Mouse (Mus musculus): Measurements from ENCODE around the gene Rev3l. TPM values are rescaled to one million over a fixed set of nuclear protein-coding genes. Genes with fewer than 3 reads are reported as not detected.

Rev3l gene
- polyA plus RNA-seq, 1 experiment = 5.6 TPM

- TF ChIP-seq CTCF (IDR thresholded peaks at IDR 0.05; ENCODE audit: control insufficient read depth, insufficient read depth, low read length) = no peak
- TF ChIP-seq POLR2A (IDR thresholded peaks at IDR 0.05; ENCODE audit: borderline replicate concordance, control insufficient read depth, low read depth, low read length) = no peak
- WGBS = 83% methylated on average over 1 of the region's 1 CpGs
- Histone ChIP-seq H3K27ac (ENCODE audit: control insufficient read depth, insufficient read depth, low read depth, low read length, poor library complexity) (no peak overlapping the region), H3K4me3 (replicated peaks; ENCODE audit: control insufficient read depth, low read depth, low read length) (no peak overlapping the region), H3K4me1 (ENCODE audit: control insufficient read depth, insufficient read depth, low read length) (no peaks in the 10 kb centered on the region)
These were observed 110.7 kb downstream of the Rev3l start for GRCm38 (mm10) chr10:39842621-39843020.

DNA sequence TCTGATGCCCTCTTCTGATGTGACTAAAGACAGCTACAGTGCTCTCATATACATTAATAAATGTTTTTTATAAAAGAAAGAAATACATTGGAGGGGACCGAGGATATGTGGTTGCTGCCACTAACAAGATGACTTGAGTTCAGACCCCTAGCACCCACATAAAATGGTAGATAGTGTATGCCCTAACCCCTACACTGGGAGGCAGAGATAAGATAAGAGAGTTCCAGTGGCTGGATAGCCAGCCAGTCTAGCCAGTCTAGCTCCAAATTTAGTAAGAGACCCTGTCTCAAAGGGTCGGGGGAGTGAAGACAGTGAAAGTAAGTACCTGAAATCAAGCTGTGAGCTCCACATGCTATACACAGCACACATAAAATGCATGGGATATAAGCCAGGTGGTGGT is 133.6 kb downstream of the Rev3l start:
- 62% methylated on average over 2 of the region's 2 CpGs for WGBS
- Histone ChIP-seq H3K4me1 (ENCODE audit: control insufficient read depth, insufficient read depth, low read length) (no peaks in the 10 kb centered on the region; the same call in 1 of the 2 replicates), H3K27ac (ENCODE audit: control insufficient read depth, insufficient read depth, low read depth, low read length, poor library complexity) (no peak overlapping the region), H3K4me3 (replicated peaks; ENCODE audit: control insufficient read depth, low read depth, low read length) (no peak overlapping the region)
- no peak for TF ChIP-seq CTCF (IDR thresholded peaks at IDR 0.05; ENCODE audit: control insufficient read depth, insufficient read depth, low read length)
- no peak for TF ChIP-seq POLR2A (IDR thresholded peaks at IDR 0.05; ENCODE audit: borderline replicate concordance, control insufficient read depth, low read depth, low read length)

GRCm38 (mm10) chr10:39888621-39889020 is 156.7 kb downstream of the Rev3l start:
- H3K4me3 ChIP-seq (replicated peaks; ENCODE audit: control insufficient read depth, low read depth, low read length) = no peak overlapping the region
- TF ChIP-seq CTCF (IDR thresholded peaks at IDR 0.05; ENCODE audit: control insufficient read depth, insufficient read depth, low read length) (no peak), POLR2A (IDR thresholded peaks at IDR 0.05; ENCODE audit: borderline replicate concordance, control insufficient read depth, low read depth, low read length) (no peak)
- H3K27ac ChIP-seq (ENCODE audit: control insufficient read depth, insufficient read depth, low read depth, low read length, poor library complexity) = no peak overlapping the region
- WGBS = 66% methylated on average over 3 of the region's 3 CpGs
- no peaks in the 10 kb centered on the region for H3K4me1 ChIP-seq (ENCODE audit: control insufficient read depth, insufficient read depth, low read length)

DNA sequence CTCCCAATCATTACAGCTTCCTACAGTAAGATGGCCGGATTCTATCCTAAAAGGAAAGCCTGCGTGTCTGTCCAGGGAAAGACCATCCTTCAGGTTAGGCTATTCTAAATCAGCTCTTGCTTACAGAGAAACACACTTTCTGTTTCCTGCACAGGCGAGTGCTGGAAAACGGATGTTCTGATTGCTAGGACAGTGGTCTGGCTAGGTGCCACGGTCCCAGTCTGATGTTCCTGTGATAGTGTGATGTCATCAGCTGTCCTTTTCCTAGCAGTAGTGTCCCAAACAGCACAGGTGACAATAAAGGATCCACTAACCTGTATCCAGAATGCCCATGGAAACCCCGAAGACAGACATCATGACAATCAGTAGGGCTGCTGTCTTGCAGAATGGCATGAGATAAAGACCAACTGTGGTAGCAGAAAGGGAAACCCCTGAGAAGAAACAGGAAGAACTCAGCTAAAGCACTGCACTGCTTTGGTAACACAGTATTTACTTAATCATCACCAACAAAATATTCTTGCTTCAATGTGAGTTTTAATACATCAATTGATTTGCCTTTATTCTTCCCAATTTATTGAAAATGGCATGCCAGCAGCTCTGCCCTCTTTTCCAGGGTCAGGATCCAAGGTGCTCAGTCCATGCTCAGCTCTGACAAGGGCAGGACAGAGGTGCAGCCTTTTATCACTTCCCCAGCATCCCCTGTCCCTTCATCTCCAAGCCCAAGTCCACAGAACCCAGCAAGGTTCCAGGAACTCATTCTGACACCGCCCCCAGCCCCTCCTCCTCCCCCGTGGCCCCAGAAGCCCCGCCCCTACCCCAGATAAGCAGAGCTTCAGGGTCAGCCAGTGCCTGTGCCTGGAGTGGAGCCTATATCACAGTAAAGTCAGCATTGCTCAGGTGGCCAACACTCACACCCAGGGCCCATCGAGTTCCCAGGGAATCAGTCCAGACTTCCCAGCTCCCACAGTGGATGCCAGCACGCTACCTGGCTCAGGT is 162.1 kb downstream of the Rev3l start:
- Histone ChIP-seq H3K4me1 (ENCODE audit: control insufficient read depth, insufficient read depth, low read length) (no peaks in the 10 kb centered on the region; the same call in 1 of the 2 replicates), H3K27ac (ENCODE audit: control insufficient read depth, insufficient read depth, low read depth, low read length, poor library complexity) (no peak overlapping the region), H3K4me3 (replicated peaks; ENCODE audit: control insufficient read depth, low read depth, low read length) (no peak overlapping the region)
- TF ChIP-seq POLR2A (IDR thresholded peaks at IDR 0.05; ENCODE audit: borderline replicate concordance, control insufficient read depth, low read depth, low read length) = no peak
- TF ChIP-seq CTCF (IDR thresholded peaks at IDR 0.05; ENCODE audit: control insufficient read depth, insufficient read depth, low read length) = no peak
- 39% methylated on average over 11 of the region's 11 CpGs for WGBS

DNA sequence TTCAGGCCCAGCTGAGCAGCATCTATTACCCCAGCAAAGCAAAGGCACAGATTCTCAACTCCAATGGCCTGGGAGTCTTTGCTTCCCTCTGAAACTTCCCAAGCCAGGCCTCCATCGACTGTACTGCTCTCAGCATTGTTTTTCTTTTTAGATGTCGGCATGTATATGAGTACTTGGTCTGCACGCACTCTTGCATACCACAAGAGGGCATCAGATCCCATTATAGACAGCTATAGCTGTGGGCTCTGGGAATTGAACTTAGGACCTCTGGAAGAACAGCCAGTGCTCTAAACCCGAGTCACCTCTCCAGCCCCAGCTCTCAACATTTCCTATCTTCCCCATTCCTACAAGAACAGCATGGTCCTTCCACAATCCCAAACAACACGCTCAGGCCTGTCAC is 164.6 kb downstream of the Rev3l start:
- Histone ChIP-seq H3K4me1 (ENCODE audit: control insufficient read depth, insufficient read depth, low read length) (no peaks in the 10 kb centered on the region; the same call in 1 of the 2 replicates), H3K27ac (ENCODE audit: control insufficient read depth, insufficient read depth, low read depth, low read length, poor library complexity) (no peak overlapping the region), H3K4me3 (replicated peaks; ENCODE audit: control insufficient read depth, low read depth, low read length) (no peak overlapping the region)
- WGBS = 86% methylated on average over 5 of the region's 5 CpGs
- TF ChIP-seq POLR2A (IDR thresholded peaks at IDR 0.05; ENCODE audit: borderline replicate concordance, control insufficient read depth, low read depth, low read length) (no peak), CTCF (IDR thresholded peaks at IDR 0.05; ENCODE audit: control insufficient read depth, insufficient read depth, low read length) (no peak)

- TF ChIP-seq POLR2A (IDR thresholded peaks at IDR 0.05; ENCODE audit: borderline replicate concordance, control insufficient read depth, low read depth, low read length) = peak; percentile 52; the same call in 1 of the 2 replicates
- no peak for TF ChIP-seq CTCF (IDR thresholded peaks at IDR 0.05; ENCODE audit: control insufficient read depth, insufficient read depth, low read length)
These were observed 167.0 kb downstream of the Rev3l start, which contains the start of gene Mfsd4b4 for GRCm38 (mm10) chr10:39898874-39899371. Gene Mfsd4b4 (minus strand): TSS chr10:39899238.

DNA sequence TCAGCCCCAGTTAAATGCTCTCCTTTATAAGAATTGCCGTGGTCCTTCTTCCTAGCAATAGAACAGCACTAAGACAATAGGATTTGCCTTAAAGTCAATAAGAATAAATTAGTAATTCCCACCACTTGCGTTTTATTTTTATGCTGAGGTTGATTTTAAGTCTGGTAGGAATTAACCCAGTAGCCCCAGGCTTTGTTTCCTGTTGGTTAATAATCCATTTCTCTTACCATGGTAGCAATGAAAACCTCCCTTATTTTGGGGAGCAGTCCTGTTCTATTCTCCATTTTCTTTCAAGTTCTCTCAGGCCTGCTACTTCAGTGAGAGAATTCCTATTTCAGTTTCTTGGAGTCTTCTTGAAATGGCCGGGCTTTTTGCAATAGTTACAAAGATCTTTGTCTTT is 172.3 kb downstream of the Rev3l start:
- no peak for TF ChIP-seq CTCF (IDR thresholded peaks at IDR 0.05; ENCODE audit: control insufficient read depth, insufficient read depth, low read length)
- no peaks in the 10 kb centered on the region for H3K4me1 ChIP-seq (ENCODE audit: control insufficient read depth, insufficient read depth, low read length)
- 77% methylated on average over 3 of the region's 3 CpGs for WGBS
- no peak overlapping the region for H3K4me3 ChIP-seq (replicated peaks; ENCODE audit: control insufficient read depth, low read depth, low read length)
- H3K27ac ChIP-seq (ENCODE audit: control insufficient read depth, insufficient read depth, low read depth, low read length, poor library complexity) = no peak overlapping the region

More at GRCm38 (mm10) chr10:39898874-39899371, 167.0 kb downstream of the Rev3l start, which contains the start of gene Mfsd4b4:
- under 1% methylated on average over 41 of the region's 41 CpGs for WGBS
- H3K4me3 ChIP-seq (replicated peaks; ENCODE audit: control insufficient read depth, low read depth, low read length) = peak within 1 kb of the TSS; percentile 78
- H3K27ac ChIP-seq (ENCODE audit: control insufficient read depth, insufficient read depth, low read depth, low read length, poor library complexity) = peak within 1 kb of the TSS; percentile 48
- H3K4me1 ChIP-seq (ENCODE audit: control insufficient read depth, insufficient read depth, low read length) = no peaks in the 10 kb centered on the region
